Mouse (Mus musculus) effector memory CD4-positive, alpha-beta T cell, adult 7 months (primary cell): Measurements from ENCODE around the gene Tchhl1. TPM values are rescaled to one million over a fixed set of nuclear protein-coding genes. Genes with fewer than 3 reads are reported as not detected.

Experiments
- polyA plus RNA-seq: library from polyadenylated mRNA; unstranded; fragments of 100-300 nt; shearing (Covaris generic); gene quantifications from one replicate; pipeline ENCODE4 v1.2.1, GENCODE M21; 2017

Gene Tchhl1
- not detected for polyA plus RNA-seq

GRCm38 (mm10) chr3:93468561-93468960, at the start of gene Tchhl1:
Gene Tchhl1, plus strand, starts transcription at chr3:93468754.

GRCm38 (mm10) chr3:93442030-93442429, 26.5 kb upstream of the Tchhl1 start, which contains the start of gene Tchh:
Gene Tchh, plus strand, starts transcription at chr3:93442330.

GRCm38 (mm10) chr3:93520330-93521193, 52.0 kb downstream of the Tchhl1 start, which contains the start of gene S100a11:
Gene S100a11, plus strand, starts transcription at chr3:93520488.

Other genes starting within 250 kb of the Tchhl1 start
- gene Flg, start 195.2 kb upstream of the Tchhl1 start, polyA plus RNA-seq: 1.5 TPM
- not detected for gene Hrnr, start 149.0 kb upstream of the Tchhl1 start, polyA plus RNA-seq
- not detected for gene Rptn, start 75.1 kb upstream of the Tchhl1 start, polyA plus RNA-seq
- not detected for gene Tchh, start 26.4 kb upstream of the Tchhl1 start, polyA plus RNA-seq
- 993 TPM for gene S100a11, start 51.7 kb downstream of the Tchhl1 start, polyA plus RNA-seq
- gene S100a10, start 86.3 kb downstream of the Tchhl1 start, polyA plus RNA-seq: 534 TPM
- gene Tdpoz2, start 183.9 kb downstream of the Tchhl1 start, polyA plus RNA-seq: not detected
- gene Tdpoz1, start 207.6 kb downstream of the Tchhl1 start, polyA plus RNA-seq: not detected
- gene Gm37596, start 224.3 kb downstream of the Tchhl1 start, polyA plus RNA-seq: not detected